Mouse (Mus musculus): Measurements from ENCODE around the gene 2310061N02Rik.

- TF ChIP-seq CTCF (IDR thresholded peaks at IDR 0.05; ENCODE audit: extremely low read depth, insufficient read depth, low read length) (no peak), POLR2A (IDR thresholded peaks at IDR 0.05; ENCODE audit: extremely low read depth, insufficient read depth, low read length) (no peak)
These were observed 36.2 kb downstream of the 2310061N02Rik start, which contains the start of gene Krtap27-1 for GRCm38 (mm10) chr16:88671571-88671970.
